Mouse (Mus musculus) heart, adult 2 months (tissue): ENCODE results near the gene Gm10837. TPM values are rescaled to one million over a fixed set of nuclear protein-coding genes. Genes with fewer than 3 reads are reported as not detected.

Source experiments
- DNase-seq, 2 experiments: peaks; one replicate each; pipeline ENCODE4 v3.0.0; 2021
- H3K27ac ChIP-seq: fragments of 200-600 bp; 2 replicates; pipeline ENCODE4 v1.8.1; 2022
- H3K27me3 ChIP-seq: fragments of 200-500 bp; 2 replicates; pipeline ENCODE4 v1.6.1; 2012; ENCODE audit warnings: mild to moderate bottlenecking, low read length, inconsistent platforms, mixed read lengths; ENCODE audit not compliant: control insufficient read depth, insufficient read depth
- H3K36me3 ChIP-seq: fragments of 200-500 bp; 2 replicates; pipeline ENCODE4 v1.6.1; 2012; ENCODE audit warnings: low read length, inconsistent platforms; ENCODE audit not compliant: control insufficient read depth, insufficient read depth
- H3K4me1 ChIP-seq: fragments of 200-500 bp; 2 replicates; pipeline ENCODE4 v1.6.1; 2011; ENCODE audit warnings: low read length; ENCODE audit not compliant: control insufficient read depth, insufficient read depth
- H3K4me3 ChIP-seq: fragments of 200-600 bp; 2 replicates; pipeline ENCODE4 v1.8.1; 2022
- H3K79me2 ChIP-seq: fragments of 200-500 bp; replicated peaks from 2 replicates; pipeline ENCODE4 v1.6.1; 2012; ENCODE audit warnings: mild to moderate bottlenecking, inconsistent platforms, low read length, moderate library complexity, mixed read lengths; ENCODE audit not compliant: control insufficient read depth, insufficient read depth
- H3K9ac ChIP-seq: fragments of 200-500 bp; 2 replicates; pipeline ENCODE4 v1.6.1; 2012; ENCODE audit warnings: low read depth, mild to moderate bottlenecking, control low read depth, inconsistent platforms, low read length, mixed read lengths
- CTCF ChIP-seq: fragments of 200-600 bp; IDR thresholded peaks from 2 replicates; pipeline ENCODE4 v1.8.1; 2022; ENCODE audit warnings: antibody characterized with exemption, mild to moderate bottlenecking, moderate library complexity
- EP300 ChIP-seq: fragments of 200-500 bp; IDR thresholded peaks from 2 replicates; pipeline ENCODE4 v1.6.1; 2011; ENCODE audit warnings: low read depth, low read length, control low read depth; ENCODE audit not compliant: insufficient read depth
- POLR2A ChIP-seq: fragments of 200-500 bp; IDR thresholded peaks from 2 replicates; pipeline ENCODE4 v1.6.1; 2011; ENCODE audit warnings: mild to moderate bottlenecking, low read depth, low read length, control low read depth; ENCODE audit not compliant: insufficient read depth
- WGBS: fragments of 180-500 bp; shearing (Covaris S2); methylation state at CpG from one replicate; pipeline ENCODE4 v1.1.7; 2018; 5-methylcytosine and 5-hydroxymethylcytosine counted together
- intact Hi-C: fragments of 180-260 bp; cut with DNase I; formaldehyde crosslinking; loops from one replicate; pipeline ENCODE4 v1.15.1; 2025
- polyA plus RNA-seq: library from polyadenylated mRNA; depleted of rRNA; stranded (reverse); fragments of >200 nt; gene quantifications from 2 replicates; pipeline ENCODE4 v1.2.3, GENCODE M21; 2012
- total RNA-seq, 2 experiments: library from RNA; stranded (reverse); gene quantifications; 2 replicates each; pipeline ENCODE4 v1.2.3; 2021

Gm10837 gene
- total and polyA plus RNA-seq, 3 experiments: not detected

DNA sequence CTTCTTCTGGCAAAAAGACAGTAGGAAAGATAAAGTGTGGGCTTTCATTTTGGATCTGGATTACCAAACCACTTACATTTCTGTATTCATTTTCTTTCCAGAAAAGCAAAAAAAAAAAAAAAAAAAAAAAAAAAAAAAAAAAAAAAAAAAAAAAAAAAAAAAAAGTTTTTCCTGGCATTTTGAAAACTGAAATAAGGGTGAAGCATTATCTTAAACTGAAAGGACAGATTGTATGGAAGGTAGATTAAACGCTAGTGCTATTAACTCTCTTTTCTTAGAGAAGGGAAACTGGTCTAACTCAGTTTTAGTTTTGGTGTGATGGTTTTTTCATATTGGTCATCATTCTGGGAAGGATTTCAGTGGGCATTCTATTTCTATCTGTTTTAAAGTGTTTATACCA, 1.6 kb downstream of the Gm10837 start:
- DNase-seq: no peak
- Histone ChIP-seq H3K27ac (no peak overlapping the region), H3K27me3 (peaks cover 17% of the 10 kb centered on the region), H3K79me2 (no peaks in the 10 kb centered on the region), H3K9ac (no peak overlapping the region), H3K4me1 (peaks cover 2% of the 10 kb centered on the region; the same call in 1 of the 2 replicates), H3K4me3 (no peak overlapping the region), H3K36me3 (no peaks in the 10 kb centered on the region)
- TF ChIP-seq POLR2A (no peak), EP300 (no peak), CTCF (no peak)
- intact Hi-C loops: no loop called here
- 61% methylated on average over 1 of the region's 1 CpGs for WGBS

DNA sequence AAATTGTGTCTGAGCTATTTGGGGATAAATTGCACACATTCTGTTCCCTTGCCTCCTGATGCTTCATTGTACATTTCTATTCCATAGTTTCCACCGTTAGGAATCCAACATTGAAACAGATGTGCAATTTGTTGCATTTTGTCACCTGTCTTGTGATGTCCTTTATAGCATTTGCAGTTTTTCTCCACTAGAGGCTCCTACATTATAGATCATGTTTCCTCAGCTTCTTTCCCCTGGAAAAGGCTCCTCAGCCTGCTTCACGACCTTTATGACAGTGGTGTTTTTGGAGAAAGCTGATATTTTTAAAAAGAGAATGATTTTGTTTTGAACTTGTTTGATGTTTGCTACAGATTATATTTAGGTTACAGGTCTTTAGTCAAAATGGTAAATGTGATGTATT, 18.7 kb downstream of the Gm10837 start:
- no peak overlapping the region for H3K27ac ChIP-seq
- no peak overlapping the region for H3K4me3 ChIP-seq
- no peak overlapping the region for H3K9ac ChIP-seq
- intact Hi-C loops: no loop called here
- TF ChIP-seq EP300 (no peak), POLR2A (no peak), CTCF (peak; percentile 75)
- DNase-seq: no peak
- no peaks in the 10 kb centered on the region for H3K27me3 ChIP-seq
- H3K36me3 ChIP-seq: no peaks in the 10 kb centered on the region
- H3K79me2 ChIP-seq: no peaks in the 10 kb centered on the region
- WGBS: 7% methylated on average over 2 of the region's 2 CpGs
- no peaks in the 10 kb centered on the region for H3K4me1 ChIP-seq

DNA sequence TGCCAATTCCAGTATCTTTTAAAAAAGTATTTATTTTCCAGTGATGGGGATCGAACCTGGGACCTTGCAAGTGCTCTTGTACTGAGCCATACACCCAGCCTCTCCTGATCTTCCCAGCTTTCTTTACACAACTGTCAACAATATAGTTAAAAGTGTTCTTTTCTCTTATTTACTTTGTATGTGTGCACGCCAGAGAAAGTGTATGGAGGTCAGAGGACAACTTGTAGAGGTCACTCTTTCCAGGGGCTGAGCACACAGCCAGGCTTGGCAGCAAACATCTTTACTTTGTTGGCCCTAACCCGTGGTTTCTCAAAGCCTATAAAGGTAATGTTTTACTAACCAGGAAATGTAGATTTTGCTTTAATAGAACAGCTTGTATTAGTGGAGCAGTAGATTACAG, 21.1 kb downstream of the Gm10837 start:
- TF ChIP-seq POLR2A (no peak), CTCF (no peak), EP300 (no peak)
- no peak for DNase-seq
- H3K4me3 ChIP-seq: no peak overlapping the region
- H3K4me1 ChIP-seq: no peaks in the 10 kb centered on the region
- intact Hi-C loops: loop anchor here (10.0 kb wide), 1 partner anchor 123 kb away; no protein-coding TSS in a partner anchor
- H3K27me3 ChIP-seq: no peaks in the 10 kb centered on the region
- H3K79me2 ChIP-seq: no peaks in the 10 kb centered on the region
- no peak overlapping the region for H3K9ac ChIP-seq
- H3K27ac ChIP-seq: no peak overlapping the region
- 65% methylated on average over 3 of the region's 3 CpGs for WGBS
- no peaks in the 10 kb centered on the region for H3K36me3 ChIP-seq

DNA sequence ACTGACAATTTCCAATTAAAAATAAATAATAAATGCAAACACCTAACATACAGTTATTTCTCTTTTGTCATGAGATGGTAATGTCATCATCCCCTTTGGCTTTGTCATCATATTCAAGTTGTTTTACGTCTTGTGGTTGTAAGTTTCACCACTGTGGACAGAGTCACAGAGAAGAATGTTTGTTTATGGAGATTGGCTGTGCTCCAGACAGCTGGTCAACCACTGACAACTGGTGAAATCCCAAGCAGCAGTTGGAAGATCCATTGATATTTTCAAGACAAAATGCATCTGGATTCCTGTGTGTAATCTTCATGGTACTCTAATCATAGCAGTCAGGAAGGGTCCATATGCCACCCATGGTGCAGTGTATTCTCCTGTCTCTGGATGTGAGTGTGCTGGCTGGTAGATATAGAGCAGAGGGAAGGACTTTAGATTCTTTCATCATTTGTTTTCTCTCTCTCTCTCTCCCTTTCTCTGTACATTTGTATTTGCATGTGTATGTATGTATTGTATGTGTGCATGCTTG, 23.2 kb downstream of the Gm10837 start:
- H3K36me3 ChIP-seq: no peaks in the 10 kb centered on the region
- H3K4me1 ChIP-seq: no peaks in the 10 kb centered on the region
- H3K27me3 ChIP-seq: no peaks in the 10 kb centered on the region
- H3K9ac ChIP-seq: no peak overlapping the region
- no peaks in the 10 kb centered on the region for H3K79me2 ChIP-seq
- 49% methylated on average over 1 of the region's 1 CpGs for WGBS
- TF ChIP-seq CTCF (no peak), POLR2A (no peak), EP300 (no peak)
- no peak for DNase-seq
- H3K27ac ChIP-seq: no peak overlapping the region
- intact Hi-C loops: loop anchor here (10.0 kb wide), 1 partner anchor 121 kb away; no protein-coding TSS in a partner anchor
- H3K4me3 ChIP-seq: no peak overlapping the region

DNA sequence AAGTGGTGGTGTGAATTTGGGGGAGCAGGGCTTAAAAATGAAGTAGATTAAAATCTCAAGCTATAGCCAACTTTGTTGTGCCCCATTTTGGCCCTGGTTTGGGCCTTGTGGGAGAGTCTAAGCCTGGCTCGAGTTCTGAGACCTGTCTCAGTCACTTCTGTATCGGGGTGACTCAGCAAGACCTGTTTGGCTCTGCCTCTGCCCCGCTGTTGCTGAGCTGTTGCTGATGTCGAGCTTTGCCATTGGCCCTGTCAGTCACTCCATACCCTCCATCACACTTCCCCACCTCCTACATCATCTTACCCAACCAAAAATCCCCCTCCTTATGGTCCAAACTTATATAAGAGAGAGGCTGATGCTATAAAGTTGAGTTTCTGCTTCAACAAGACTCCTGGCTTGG, 38.1 kb downstream of the Gm10837 start:
- intact Hi-C loops: no loop called here
- Histone ChIP-seq H3K4me3 (no peak overlapping the region), H3K79me2 (no peaks in the 10 kb centered on the region), H3K36me3 (no peaks in the 10 kb centered on the region), H3K27me3 (no peaks in the 10 kb centered on the region), H3K27ac (no peak overlapping the region), H3K4me1 (no peaks in the 10 kb centered on the region), H3K9ac (no peak overlapping the region)
- no peak for DNase-seq
- no peak for TF ChIP-seq EP300
- no peak for TF ChIP-seq POLR2A
- no peak for TF ChIP-seq CTCF
- WGBS: 81% methylated on average over 4 of the region's 4 CpGs

DNA sequence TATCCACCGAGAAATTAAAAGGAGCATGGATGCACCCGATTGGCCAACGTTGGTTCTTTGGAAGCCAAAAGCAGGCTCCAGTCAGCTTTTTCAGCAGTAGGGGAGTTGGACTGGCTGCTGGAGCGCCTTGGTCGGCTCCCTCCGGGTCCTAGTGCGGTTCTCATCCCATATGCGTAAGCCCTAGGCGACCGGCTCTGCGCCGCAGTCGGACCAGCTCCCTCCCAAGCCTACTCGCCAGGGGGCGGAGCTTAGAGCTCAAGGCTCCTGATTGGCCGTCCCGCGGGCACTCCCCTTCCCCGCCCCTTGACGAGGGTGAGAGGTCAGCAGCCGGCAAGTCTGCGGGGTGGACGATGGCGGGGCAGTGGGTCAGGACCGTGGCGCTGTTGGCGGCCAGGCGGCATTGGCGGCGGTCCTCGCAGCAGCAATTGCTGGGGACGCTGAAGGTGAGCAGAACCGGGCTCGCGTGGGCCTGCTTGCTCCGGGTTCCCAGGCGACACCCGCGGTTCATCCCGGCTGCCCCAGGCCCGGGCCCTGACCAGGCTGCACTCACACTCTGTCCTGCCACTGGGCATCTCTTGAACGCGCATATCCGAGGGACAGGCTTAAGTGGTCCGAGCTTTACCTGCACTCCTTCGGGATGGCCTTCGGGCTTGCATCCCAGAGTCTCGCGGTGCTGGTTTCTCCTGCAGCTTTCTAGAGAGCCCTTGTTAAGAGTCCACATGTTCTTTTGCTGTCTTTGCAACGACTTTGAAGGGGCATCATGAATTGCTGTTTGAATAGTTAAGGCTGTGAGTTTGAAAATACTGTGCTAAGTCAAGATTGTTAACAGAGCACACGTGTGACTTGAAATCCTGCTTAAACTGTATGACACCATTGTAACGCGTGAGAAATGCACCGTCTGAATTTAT, 43.9 kb downstream of the Gm10837 start, which contains the start of gene Pcca:
Gene Pcca (plus strand): TSS at position 308 of the 908 bp plus-strand sequence.
- Histone ChIP-seq H3K27ac (peak within 1 kb of the TSS; percentile 85), H3K79me2 (peaks cover 1% of the 10 kb centered on the region; the same call in 1 of the 2 replicates), H3K4me3 (peak within 1 kb of the TSS; percentile 70), H3K9ac (peak within 1 kb of the TSS; percentile 100), H3K4me1 (peaks cover 3% of the 10 kb centered on the region), H3K27me3 (peaks cover 2% of the 10 kb centered on the region; the same call in 1 of the 2 replicates), H3K36me3 (no peaks in the 10 kb centered on the region; the same call in 1 of the 2 replicates)
- intact Hi-C loops: loop anchor here (5.0 to 10.0 kb wide), 2 partner anchors 52 to 451 kb away; partner anchors contain the start of gene Tmtc4
- peak; percentile 98 to 99 for DNase-seq
- 3% methylated on average over 54 of the region's 54 CpGs for WGBS
- TF ChIP-seq EP300 (no peak), POLR2A (peak; percentile 65), CTCF (peak; percentile 23)
